Mouse (Mus musculus): ENCODE data around the gene Donson. TPM values are rescaled to one million over a fixed set of nuclear protein-coding genes. Genes with fewer than 3 reads are reported as not detected.

The Donson gene
- total and polyA plus RNA-seq, 3 experiments, result 51.9 to 63.9 (median 62.5) TPM

Other genes starting within 250 kb of the Donson start
- 32.1 and 32.8 TPM in 2 replicates for gene Ifnar1, start 203.5 kb downstream of the Donson start, total RNA-seq (2012; rRNA removed)
- gene Ifnar1, start 203.5 kb downstream of the Donson start, total RNA-seq (2014; rRNA removed), result 34.9 and 40.3 TPM in 2 replicates
- gene Ifnar1, start 203.5 kb downstream of the Donson start, polyA plus RNA-seq (2012; ENCODE audit: insufficient read length, low read depth), result 40.1 and 49.4 TPM in 2 replicates
- gene Ifngr2, start 141.7 kb downstream of the Donson start, total RNA-seq (2012; rRNA removed), result 26.3 and 36.1 TPM in 2 replicates
- 29.6 and 32.1 TPM in 2 replicates for gene Ifngr2, start 141.7 kb downstream of the Donson start, total RNA-seq (2014; rRNA removed)
- 38.8 and 39.2 TPM in 2 replicates for gene Ifngr2, start 141.7 kb downstream of the Donson start, polyA plus RNA-seq (2012; ENCODE audit: insufficient read length, low read depth)
- 6.1 and 9.7 TPM in 2 replicates for gene Tmem50b, start 91.0 kb downstream of the Donson start, total RNA-seq (2012; rRNA removed)
- gene Tmem50b, start 91.0 kb downstream of the Donson start, total RNA-seq (2014; rRNA removed), result 12.7 and 14.5 TPM in 2 replicates
- 15.9 TPM in 2 replicates for gene Tmem50b, start 91.0 kb downstream of the Donson start, polyA plus RNA-seq (2012; ENCODE audit: insufficient read length, low read depth)
- 1.1 and 1.8 TPM in 2 replicates for gene Dnajc28, start 69.7 kb downstream of the Donson start, total RNA-seq (2012; rRNA removed)
- 0.97 and 1.2 TPM in 2 replicates for gene Dnajc28, start 69.7 kb downstream of the Donson start, total RNA-seq (2014; rRNA removed)
- gene Dnajc28, start 69.7 kb downstream of the Donson start, polyA plus RNA-seq (2012; ENCODE audit: insufficient read length, low read depth), result 0.47 and 0.55 TPM in 2 replicates
- 517 and 601 TPM in 2 replicates for gene Gart, start 41.8 kb downstream of the Donson start, total RNA-seq (2012; rRNA removed)
- gene Gart, start 41.8 kb downstream of the Donson start, total RNA-seq (2014; rRNA removed), result 347 and 356 TPM in 2 replicates
- 722 and 821 TPM in 2 replicates for gene Gart, start 41.8 kb downstream of the Donson start, polyA plus RNA-seq (2012; ENCODE audit: insufficient read length, low read depth)
- 126 and 152 TPM in 2 replicates for gene Son, start 41.3 kb downstream of the Donson start, total RNA-seq (2012; rRNA removed)
- 206 and 235 TPM in 2 replicates for gene Son, start 41.3 kb downstream of the Donson start, total RNA-seq (2014; rRNA removed)
- 237 and 271 TPM in 2 replicates for gene Son, start 41.3 kb downstream of the Donson start, polyA plus RNA-seq (2012; ENCODE audit: insufficient read length, low read depth)
- gene Cryzl1, start 40.2 kb upstream of the Donson start, total RNA-seq (2012; rRNA removed), result 75.7 and 115 TPM in 2 replicates
- 111 and 125 TPM in 2 replicates for gene Cryzl1, start 40.2 kb upstream of the Donson start, total RNA-seq (2014; rRNA removed)
- gene Cryzl1, start 40.2 kb upstream of the Donson start, polyA plus RNA-seq (2012; ENCODE audit: insufficient read length, low read depth), result 105 and 126 TPM in 2 replicates
- 33.2 and 46.3 TPM in 2 replicates for gene Itsn1, start 40.5 kb upstream of the Donson start, total RNA-seq (2012; rRNA removed)
- 32.5 and 35.9 TPM in 2 replicates for gene Itsn1, start 40.5 kb upstream of the Donson start, total RNA-seq (2014; rRNA removed)
- 54.5 and 68.6 TPM in 2 replicates for gene Itsn1, start 40.5 kb upstream of the Donson start, polyA plus RNA-seq (2012; ENCODE audit: insufficient read length, low read depth)

Data from CH12.LX (cell line).